Mouse (Mus musculus): ENCODE data around the gene Urb1.

GRCm38 (mm10) chr16:90850881-90851280 lies 40.7 kb upstream of the Urb1 start:
- no peak for TF ChIP-seq CTCF (conservative IDR thresholded peaks at IDR 0.05; ENCODE audit: insufficient read depth, insufficient read length, low read depth, low read length)
- TF ChIP-seq POLR2A (IDR thresholded peaks at IDR 0.05; ENCODE audit: low read depth, low read length) = no peak

Data from kidney, adult 2 months (tissue).